Mouse (Mus musculus): ENCODE data around the gene Anapc15-ps. TPM values are rescaled to one million over a fixed set of nuclear protein-coding genes. Genes with fewer than 3 reads are reported as not detected.

Gene Anapc15-ps
- not detected for total RNA-seq (2021)
- long read RNA-seq = 0 reads

- DNase-seq (ENCODE audit: low spot score in 2 of 2) = no peak
Measured at GRCm38 (mm10) chr10:95673351-95673750, at the start of gene Anapc15-ps. Gene Anapc15-ps, minus strand, starts transcription at chr10:95673451.

DNA sequence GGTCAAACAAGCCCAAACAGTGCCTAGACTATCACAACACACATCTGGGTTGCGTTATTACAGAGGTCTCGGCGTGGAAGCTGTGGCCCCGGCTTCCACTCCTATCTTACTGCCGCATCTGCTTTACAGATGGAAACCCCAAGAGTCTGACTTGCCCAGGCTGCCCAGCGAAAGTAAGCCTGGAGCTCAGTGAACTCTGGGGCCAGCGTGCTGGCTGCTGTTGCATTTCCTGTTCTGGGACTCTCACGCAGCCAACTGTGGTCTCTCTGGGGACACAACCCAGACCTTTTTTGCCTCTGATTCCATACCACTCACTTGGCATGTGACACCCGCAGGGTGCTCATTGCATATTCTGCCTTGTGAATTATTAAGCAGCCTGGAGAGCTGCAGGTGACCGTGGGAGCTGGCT, 49.0 kb upstream of the Anapc15-ps start:
- DNase-seq (ENCODE audit: low spot score in 2 of 2) = no peak

DNA sequence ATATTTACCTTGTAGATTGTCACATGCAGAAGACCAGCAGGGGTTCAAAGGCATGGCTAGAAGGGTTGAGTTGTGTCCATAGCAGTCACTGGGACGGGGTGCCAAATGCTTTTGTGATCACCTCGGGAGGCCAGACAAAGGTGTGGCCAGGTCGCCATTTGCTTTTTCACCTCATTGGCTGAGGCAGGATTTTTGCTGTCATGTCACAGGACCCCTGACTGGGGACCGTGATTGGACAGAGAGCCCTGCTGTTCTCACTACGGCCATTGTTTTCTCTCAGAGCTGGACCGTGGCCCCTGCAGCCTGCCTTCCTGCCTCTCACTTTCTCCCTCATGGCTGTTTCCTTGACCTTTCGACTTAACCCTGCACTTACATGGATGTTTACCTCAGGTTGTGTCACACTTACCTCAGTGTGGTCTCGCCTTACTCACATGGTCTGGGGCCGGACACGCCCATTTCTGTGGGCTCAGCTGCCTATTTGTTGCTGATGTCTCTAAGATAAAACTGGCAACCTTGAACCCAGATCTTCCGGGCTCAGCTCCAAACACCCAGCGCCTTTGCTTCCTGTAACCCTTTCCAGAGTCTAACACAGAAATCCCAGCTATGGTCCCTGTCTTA, 47.0 kb upstream of the Anapc15-ps start:
- no peak for DNase-seq (ENCODE audit: low spot score in 2 of 2)

GRCm38 (mm10) chr10:95719472-95719871, 46.2 kb upstream of the Anapc15-ps start:
- DNase-seq (ENCODE audit: low spot score in 2 of 2) = no peak

GRCm38 (mm10) chr10:95718760-95719159, 45.5 kb upstream of the Anapc15-ps start:
- no peak for DNase-seq (ENCODE audit: low spot score in 2 of 2)

GRCm38 (mm10) chr10:95717106-95717680, 43.9 kb upstream of the Anapc15-ps start:
- DNase-seq (ENCODE audit: low spot score in 2 of 2) = no peak

DNA sequence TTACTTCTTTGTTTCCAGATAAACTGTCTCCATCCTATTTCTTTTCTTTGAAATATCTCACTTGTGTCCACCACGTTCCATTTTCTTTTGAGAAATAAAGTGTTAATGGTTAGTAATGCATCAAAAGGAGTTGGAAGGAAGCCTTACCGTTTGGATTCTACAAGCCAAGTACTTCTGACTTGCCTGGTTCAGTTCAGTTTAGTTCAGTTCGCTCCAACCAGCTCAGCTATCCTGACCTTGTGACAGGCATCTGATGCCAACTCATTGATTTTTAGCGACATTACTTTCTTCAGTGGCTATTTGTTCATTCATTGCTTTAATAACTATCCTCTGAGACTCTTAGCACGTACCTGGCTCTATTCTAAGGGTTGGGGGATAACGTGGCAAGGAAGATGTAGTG, 42.4 kb upstream of the Anapc15-ps start:
- no peak for DNase-seq (ENCODE audit: low spot score in 2 of 2)

GRCm38 (mm10) chr10:95712221-95712620, 39.0 kb upstream of the Anapc15-ps start:
- DNase-seq (ENCODE audit: low spot score in 2 of 2) = no peak

GRCm38 (mm10) chr10:95709903-95710660, 36.8 kb upstream of the Anapc15-ps start:
- no peak for DNase-seq (ENCODE audit: low spot score in 2 of 2)

GRCm38 (mm10) chr10:95709143-95709880, 36.1 kb upstream of the Anapc15-ps start:
- no peak for DNase-seq (ENCODE audit: low spot score in 2 of 2)

GRCm38 (mm10) chr10:95708001-95708400, 34.8 kb upstream of the Anapc15-ps start:
- no peak for DNase-seq (ENCODE audit: low spot score in 2 of 2)

DNA sequence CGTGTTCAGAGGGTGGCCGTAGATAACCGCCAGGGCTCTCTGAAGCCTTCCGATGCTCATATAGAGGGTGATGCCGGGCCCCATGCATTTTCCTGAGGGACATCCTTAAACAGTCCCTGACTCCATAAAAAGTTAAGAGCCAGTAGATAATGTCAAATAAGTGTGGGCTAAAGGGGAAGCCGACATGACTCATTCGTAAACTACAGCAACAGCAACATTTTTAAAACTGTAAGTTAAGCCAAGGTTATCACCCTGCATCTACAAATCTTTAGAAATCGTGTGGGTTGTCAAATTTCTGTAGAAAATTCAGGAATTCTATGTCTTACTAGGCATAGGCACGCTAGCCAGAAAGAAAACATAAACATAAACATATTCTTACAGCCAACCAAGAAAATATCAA, 33.6 kb upstream of the Anapc15-ps start:
- DNase-seq (ENCODE audit: low spot score in 2 of 2) = no peak

DNA sequence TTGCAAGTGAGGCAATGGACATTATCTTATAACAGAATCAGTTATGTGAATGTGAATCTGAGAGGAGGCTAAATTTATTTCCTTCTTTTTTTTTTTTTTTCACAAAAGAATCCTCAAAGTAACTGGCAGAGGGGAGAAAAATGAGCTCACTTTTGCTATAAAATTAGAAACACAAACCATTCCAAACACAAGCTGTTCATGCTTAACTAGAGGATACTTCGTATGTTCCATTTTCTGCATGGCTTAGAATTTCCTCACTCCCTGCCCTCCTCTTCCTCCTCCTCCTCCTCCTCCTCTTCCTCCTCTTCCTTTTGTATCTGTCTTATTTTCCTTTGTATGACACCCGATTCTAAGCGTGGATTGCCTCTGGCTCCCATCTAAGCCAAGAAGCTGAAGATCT, 32.5 kb upstream of the Anapc15-ps start:
- peak in 1 of 2 experiments; percentile 22 for DNase-seq (ENCODE audit: low spot score in 2 of 2)

DNA sequence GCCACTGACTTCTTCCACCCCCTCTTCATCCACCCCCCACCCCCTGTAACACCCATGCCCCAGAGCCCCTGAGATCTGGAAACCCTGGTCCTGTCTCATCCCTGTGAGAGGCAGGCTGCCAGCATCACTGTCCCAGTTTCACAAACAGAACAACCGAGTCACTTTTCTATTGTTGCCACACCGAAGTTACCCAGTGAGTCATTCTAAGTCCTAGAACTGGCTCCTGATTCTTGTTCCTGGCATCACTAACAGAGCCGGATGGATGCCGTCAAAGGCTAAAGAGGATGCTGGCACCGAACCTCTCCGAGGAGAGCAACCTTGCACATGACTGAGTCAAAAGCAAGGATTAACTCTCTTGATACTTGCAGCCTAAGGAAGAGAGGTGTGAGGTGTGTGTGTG, 31.6 kb upstream of the Anapc15-ps start:
- peak in 1 of 2 experiments; percentile 34 for DNase-seq (ENCODE audit: low spot score in 2 of 2)

DNA sequence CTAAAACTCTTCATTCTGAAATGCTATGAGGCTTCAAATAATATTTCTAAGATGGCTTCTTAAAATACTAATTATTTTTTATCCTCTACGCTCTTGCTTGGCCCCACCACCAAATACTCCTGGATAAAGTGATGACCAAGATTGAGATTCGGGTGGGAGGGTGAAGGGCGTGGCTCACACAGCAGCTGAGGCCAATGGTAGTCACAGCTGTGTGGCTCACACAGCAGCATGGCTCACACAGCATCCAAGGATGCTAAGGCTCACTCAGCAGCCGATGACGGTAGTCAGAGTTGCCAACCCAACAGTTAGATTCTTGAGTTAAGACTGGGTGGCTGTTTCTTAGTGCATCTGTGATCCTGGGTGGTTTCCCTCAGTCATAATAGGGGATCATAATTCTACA, 30.5 kb upstream of the Anapc15-ps start:
- no peak for DNase-seq (ENCODE audit: low spot score in 2 of 2)

GRCm38 (mm10) chr10:95700422-95700821, 27.2 kb upstream of the Anapc15-ps start:
- no peak for DNase-seq (ENCODE audit: low spot score in 2 of 2)

DNA sequence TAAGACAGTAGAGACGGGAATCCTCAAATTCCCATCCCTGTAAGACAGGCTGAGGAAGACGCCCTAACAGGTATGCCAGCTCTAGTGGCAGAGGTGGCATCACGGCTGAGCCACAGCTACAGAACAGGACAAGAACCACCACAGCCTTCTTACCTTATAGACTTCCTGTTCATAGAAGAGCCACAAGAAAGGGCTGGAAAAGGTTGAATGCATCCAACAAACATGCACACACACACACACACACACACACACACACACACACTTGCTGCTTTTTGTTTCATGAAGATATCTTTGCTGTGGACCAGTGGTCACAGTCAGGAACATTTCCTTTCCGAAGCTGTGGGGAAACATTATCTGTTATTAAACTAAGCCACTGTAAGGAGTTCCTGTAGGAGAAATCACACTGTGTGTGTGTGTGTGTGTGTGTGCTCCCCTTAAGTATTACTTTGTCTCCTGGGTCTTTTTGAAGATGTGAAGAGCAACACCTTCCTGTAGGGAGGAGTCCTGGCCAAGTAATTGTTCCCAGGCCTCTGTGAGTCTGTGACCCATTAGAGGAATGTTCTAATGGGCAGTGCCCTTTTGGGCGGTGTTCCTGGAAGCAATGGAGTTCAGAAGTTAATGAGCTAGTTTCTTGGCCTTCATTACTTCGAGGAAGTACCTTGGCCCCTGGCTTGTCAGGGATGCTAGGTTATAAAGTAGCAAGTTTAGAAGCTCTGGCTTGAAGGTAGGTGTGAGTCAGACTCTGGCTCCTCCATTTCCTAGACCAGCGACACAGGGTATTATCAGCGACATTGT, 25.9 kb upstream of the Anapc15-ps start:
- DNase-seq (ENCODE audit: low spot score in 2 of 2) = no peak

DNA sequence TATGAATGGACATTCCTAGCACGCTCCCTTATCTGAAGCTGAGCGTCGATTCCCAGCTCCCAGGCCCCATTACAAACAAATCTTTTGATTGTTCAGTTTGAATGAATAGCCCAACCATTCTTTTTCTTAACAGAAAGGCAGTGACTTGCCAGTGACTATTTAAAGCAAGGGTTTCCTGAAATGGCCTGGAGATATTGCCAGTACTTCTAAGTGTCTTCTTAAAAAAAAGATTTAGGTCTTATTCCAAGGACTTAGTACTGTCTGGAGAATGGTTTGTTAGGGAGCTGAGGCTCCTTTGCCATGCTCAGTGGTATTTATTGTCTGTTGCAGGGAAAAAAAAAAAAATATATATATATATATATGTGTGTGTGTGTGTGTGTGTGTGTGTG, 23.0 kb upstream of the Anapc15-ps start:
- DNase-seq (ENCODE audit: low spot score in 2 of 2) = no peak

DNA sequence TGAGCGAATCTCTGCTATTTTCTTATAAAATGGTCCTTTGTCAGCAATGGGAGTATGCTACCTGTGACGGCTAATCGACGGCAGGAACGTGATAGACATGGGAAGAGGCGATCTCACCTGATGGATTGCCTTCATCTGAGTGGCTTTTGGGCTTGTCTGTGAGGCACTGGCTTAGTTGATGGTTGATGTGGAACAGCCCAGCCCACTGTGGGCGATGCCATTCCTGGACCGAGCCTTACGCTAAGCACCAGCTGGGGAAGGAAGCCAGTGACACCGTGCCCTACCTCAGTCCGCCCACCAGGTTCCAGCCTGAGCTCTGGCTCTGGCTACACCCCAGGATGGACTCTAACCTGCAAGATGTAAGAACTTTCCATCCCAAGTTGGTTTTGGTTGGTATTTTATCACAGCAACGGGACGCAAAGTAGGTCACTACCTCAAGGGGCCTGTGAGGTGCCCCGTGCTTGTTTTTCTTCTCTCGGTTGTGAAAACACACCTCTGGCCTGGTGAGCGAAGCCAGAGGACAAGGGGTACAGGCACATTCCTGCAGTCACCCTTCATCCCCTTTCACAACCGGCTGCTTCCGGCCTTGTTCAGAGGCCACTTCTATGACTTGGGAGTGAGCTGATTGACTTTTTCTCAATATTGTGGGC, 22.5 kb upstream of the Anapc15-ps start:
- DNase-seq (ENCODE audit: low spot score in 2 of 2) = no peak

GRCm38 (mm10) chr10:95694559-95695251, 21.5 kb upstream of the Anapc15-ps start:
- no peak for DNase-seq (ENCODE audit: low spot score in 2 of 2)
